Mouse (Mus musculus) forebrain, embryonic 15.5 days (tissue): ENCODE measurements around the gene Cped1. TPM values are rescaled to one million over a fixed set of nuclear protein-coding genes. Genes with fewer than 3 reads are reported as not detected.

Source experiments
- ATAC-seq: fragments of 200-750 bp; cut with Nextera tagmentation; replicated peaks from 2 replicates; pipeline ENCODE4 v1.8.0; 2017; ENCODE audit warnings: mild to moderate bottlenecking, moderate TSS enrichment, moderate library complexity
- H3K27ac ChIP-seq: fragments of 300-500 bp; sonication (generic); replicated peaks from 2 replicates; pipeline ENCODE4 v1.5.1; 2015; ENCODE audit warnings: mild to moderate bottlenecking, inconsistent platforms
- H3K27me3 ChIP-seq: fragments of 300-500 bp; sonication (generic); 2 replicates; pipeline ENCODE4 v1.6.1; 2015; ENCODE audit warnings: inconsistent platforms
- H3K36me3 ChIP-seq: fragments of 300-500 bp; sonication (generic); 2 replicates; pipeline ENCODE4 v1.6.1; 2015; ENCODE audit warnings: mild to moderate bottlenecking, inconsistent platforms
- H3K4me1 ChIP-seq: fragments of 300-500 bp; sonication (generic); 2 replicates; pipeline ENCODE4 v1.6.1; 2015; ENCODE audit warnings: inconsistent platforms
- H3K4me2 ChIP-seq: fragments of 300-500 bp; sonication (generic); replicated peaks from 2 replicates; pipeline ENCODE4 v1.6.1; 2015; ENCODE audit warnings: mild to moderate bottlenecking, inconsistent platforms
- H3K4me3 ChIP-seq: fragments of 300-500 bp; sonication (generic); 2 replicates; pipeline ENCODE4 v1.5.1; 2015; ENCODE audit warnings: mild to moderate bottlenecking, inconsistent platforms
- H3K9ac ChIP-seq: fragments of 300-500 bp; sonication (generic); replicated peaks from 2 replicates; pipeline ENCODE4 v1.6.1; 2015; ENCODE audit warnings: mild to moderate bottlenecking, inconsistent platforms
- H3K9me3 ChIP-seq: fragments of 300-500 bp; sonication (generic); 2 replicates; pipeline ENCODE4 v1.6.1; 2016; ENCODE audit warnings: inconsistent platforms
- WGBS: fragments of 180-500 bp; shearing (Covaris S2); methylation state at CpG from one replicate; pipeline ENCODE4 v1.1.7; 2015; ENCODE audit warnings: mixed read lengths; 5-methylcytosine and 5-hydroxymethylcytosine counted together
- polyA plus RNA-seq: library from polyadenylated mRNA; unstranded; fragments of >200 nt; fragmentation: Nextera tagmentation; extraction: Ambion mirVana; gene quantifications from 2 replicates; pipeline ENCODE4 v1.2.1, GENCODE M21; 2015

Gene Cped1
- polyA plus RNA-seq, 1 experiment from 2014 or later: 3.0 TPM

DNA sequence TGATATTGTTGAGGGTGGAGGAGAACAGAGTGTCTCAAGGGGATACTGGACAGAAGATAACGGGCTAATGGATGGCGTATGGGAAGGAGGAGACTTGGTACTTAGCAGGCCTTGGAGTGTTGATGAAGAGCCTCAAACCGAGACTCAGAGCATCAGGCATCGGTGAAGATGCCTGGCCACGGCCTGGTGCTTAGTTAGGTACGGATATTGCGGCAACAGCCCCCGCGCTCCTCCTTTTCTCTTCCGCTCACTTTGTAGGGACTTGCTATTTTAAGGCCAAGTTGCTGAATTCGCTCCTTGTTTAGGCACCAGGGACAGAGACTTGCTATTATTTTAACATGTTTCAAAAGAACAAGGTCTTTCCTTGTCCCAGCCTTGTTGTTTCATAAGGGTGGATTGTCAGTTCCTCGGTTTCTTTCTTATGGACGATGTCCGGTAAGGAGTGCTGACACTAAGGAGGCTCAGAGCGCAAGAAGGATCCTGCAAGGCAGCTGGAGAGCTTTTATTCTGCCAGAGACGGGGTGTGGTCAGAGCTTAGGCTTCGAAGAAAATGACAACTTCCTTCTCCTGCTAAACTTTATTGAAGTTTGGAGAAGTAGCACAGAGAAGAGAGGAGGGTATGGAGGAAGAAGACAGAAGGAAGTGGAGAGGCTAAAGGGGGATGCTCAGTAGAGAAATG is 16.9 kb downstream of the Cped1 start:
- H3K9ac ChIP-seq: no peak overlapping the region
- H3K27ac ChIP-seq: no peak overlapping the region
- WGBS: 41% methylated on average over 17 of the region's 17 CpGs
- no peaks in the 10 kb centered on the region for H3K4me1 ChIP-seq
- no peaks in the 10 kb centered on the region for H3K27me3 ChIP-seq
- H3K4me2 ChIP-seq: no peak overlapping the region
- no peaks in the 10 kb centered on the region for H3K9me3 ChIP-seq
- no peaks in the 10 kb centered on the region for H3K36me3 ChIP-seq
- ATAC-seq: no peak
- no peak overlapping the region for H3K4me3 ChIP-seq

- Histone ChIP-seq H3K4me1 (no peaks in the 10 kb centered on the region), H3K4me2 (no peak overlapping the region), H3K4me3 (no peak overlapping the region), H3K36me3 (no peaks in the 10 kb centered on the region), H3K27me3 (no peaks in the 10 kb centered on the region), H3K27ac (no peak overlapping the region), H3K9me3 (no peaks in the 10 kb centered on the region), H3K9ac (no peak overlapping the region)
- WGBS: 6% methylated on average over 6 of the region's 6 CpGs
- ATAC-seq: no peak
Observed at GRCm38 (mm10) chr6:22003200-22003587, 17.5 kb downstream of the Cped1 start.

GRCm38 (mm10) chr6:22003959-22004543 is 18.3 kb downstream of the Cped1 start:
- H3K9ac ChIP-seq: no peak overlapping the region
- no peak overlapping the region for H3K4me2 ChIP-seq
- H3K27ac ChIP-seq: no peak overlapping the region
- no peak overlapping the region for H3K4me3 ChIP-seq
- no peaks in the 10 kb centered on the region for H3K4me1 ChIP-seq
- ATAC-seq: no peak
- no peaks in the 10 kb centered on the region for H3K36me3 ChIP-seq
- H3K9me3 ChIP-seq: no peaks in the 10 kb centered on the region
- WGBS: 84% methylated on average over 10 of the region's 10 CpGs
- no peaks in the 10 kb centered on the region for H3K27me3 ChIP-seq

DNA sequence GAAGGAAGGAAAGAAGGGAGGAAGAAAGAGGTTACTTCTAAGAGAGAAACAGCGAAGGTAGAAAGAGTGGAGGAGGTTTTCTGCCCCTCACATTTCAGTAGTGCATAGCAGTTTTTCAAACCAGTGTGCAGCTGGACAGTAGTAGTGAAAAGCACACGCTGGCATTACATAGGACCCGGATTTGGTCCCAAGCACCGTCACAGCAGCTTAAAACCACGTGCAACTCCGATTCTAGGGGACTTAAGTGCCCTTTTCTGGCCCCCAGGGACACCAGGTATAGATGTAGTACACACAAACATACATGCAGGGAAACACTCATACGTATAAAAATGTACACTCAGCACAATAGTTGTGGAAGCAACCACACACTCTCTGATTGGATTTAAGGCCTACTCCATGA is 22.6 kb downstream of the Cped1 start:
- Histone ChIP-seq H3K4me1 (no peaks in the 10 kb centered on the region), H3K27ac (no peak overlapping the region), H3K9ac (no peak overlapping the region), H3K4me2 (no peak overlapping the region), H3K9me3 (no peaks in the 10 kb centered on the region), H3K27me3 (no peaks in the 10 kb centered on the region), H3K4me3 (no peak overlapping the region), H3K36me3 (no peaks in the 10 kb centered on the region)
- ATAC-seq: no peak
- WGBS: 93% methylated on average over 7 of the region's 7 CpGs

GRCm38 (mm10) chr6:22010258-22010657 is 24.5 kb downstream of the Cped1 start:
- Histone ChIP-seq H3K4me2 (no peak overlapping the region), H3K9me3 (no peaks in the 10 kb centered on the region), H3K27ac (no peak overlapping the region), H3K36me3 (no peaks in the 10 kb centered on the region), H3K9ac (no peak overlapping the region), H3K4me1 (no peaks in the 10 kb centered on the region), H3K4me3 (no peak overlapping the region), H3K27me3 (no peaks in the 10 kb centered on the region)
- no peak for ATAC-seq
- 91% methylated on average over 12 of the region's 12 CpGs for WGBS

- no peaks in the 10 kb centered on the region for H3K4me1 ChIP-seq
- no peaks in the 10 kb centered on the region for H3K9me3 ChIP-seq
- H3K4me2 ChIP-seq: no peak overlapping the region
- no peak overlapping the region for H3K27ac ChIP-seq
- no peak overlapping the region for H3K9ac ChIP-seq
- ATAC-seq: no peak
- no peak overlapping the region for H3K4me3 ChIP-seq
- H3K27me3 ChIP-seq: no peaks in the 10 kb centered on the region
- WGBS: 94% methylated on average over 11 of the region's 11 CpGs
- no peaks in the 10 kb centered on the region for H3K36me3 ChIP-seq
Observed at GRCm38 (mm10) chr6:22010761-22011281, 25.1 kb downstream of the Cped1 start.

DNA sequence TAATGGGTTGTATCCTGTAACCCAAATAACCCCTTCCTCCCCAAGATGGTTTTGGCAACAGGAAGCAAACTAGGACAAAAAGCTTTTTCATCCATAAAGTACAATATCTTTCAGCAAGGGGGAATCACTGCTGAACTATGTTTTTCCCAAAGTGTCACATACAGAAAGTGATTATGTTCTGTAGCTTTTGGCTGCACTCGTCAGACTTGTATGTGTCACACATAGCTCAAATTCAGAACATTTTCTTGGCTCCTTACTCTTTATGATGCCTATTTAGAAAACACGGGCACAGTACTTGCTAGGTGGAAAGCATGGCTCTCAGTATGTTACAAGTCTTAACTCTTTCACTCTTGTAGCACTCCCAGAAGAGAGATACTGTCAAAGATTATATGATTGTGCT is 25.8 kb downstream of the Cped1 start:
- no peaks in the 10 kb centered on the region for H3K27me3 ChIP-seq
- H3K4me2 ChIP-seq: no peak overlapping the region
- no peak overlapping the region for H3K4me3 ChIP-seq
- no peaks in the 10 kb centered on the region for H3K9me3 ChIP-seq
- WGBS: 75% methylated on average over 2 of the region's 2 CpGs
- H3K36me3 ChIP-seq: no peaks in the 10 kb centered on the region
- H3K27ac ChIP-seq: no peak overlapping the region
- no peaks in the 10 kb centered on the region for H3K4me1 ChIP-seq
- no peak for ATAC-seq
- no peak overlapping the region for H3K9ac ChIP-seq

DNA sequence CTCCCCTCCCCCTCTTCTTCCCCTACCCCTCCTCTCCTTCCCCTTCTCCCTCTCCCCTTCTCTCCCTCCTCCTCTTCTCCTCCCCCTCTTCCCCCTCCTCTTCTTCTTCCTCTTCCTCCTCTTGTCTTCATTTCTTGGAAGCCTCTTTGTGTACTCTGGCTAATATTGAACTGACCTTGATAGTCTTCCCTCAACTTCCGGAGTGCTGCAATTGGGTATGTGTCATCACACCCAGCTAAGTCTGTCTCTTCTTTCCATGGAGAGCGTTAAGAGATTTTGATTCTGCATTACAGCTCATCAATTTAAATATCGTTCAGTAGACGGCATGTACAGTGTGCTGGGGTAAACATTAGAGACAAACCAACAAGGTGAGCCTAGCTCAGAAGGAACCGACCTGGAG is 26.4 kb downstream of the Cped1 start:
- WGBS: 88% methylated on average over 5 of the region's 5 CpGs
- no peak for ATAC-seq
- no peaks in the 10 kb centered on the region for H3K9me3 ChIP-seq
- H3K27me3 ChIP-seq: no peaks in the 10 kb centered on the region
- H3K27ac ChIP-seq: no peak overlapping the region
- no peak overlapping the region for H3K4me3 ChIP-seq
- H3K36me3 ChIP-seq: no peaks in the 10 kb centered on the region
- H3K4me1 ChIP-seq: no peaks in the 10 kb centered on the region
- H3K4me2 ChIP-seq: no peak overlapping the region
- no peak overlapping the region for H3K9ac ChIP-seq

DNA sequence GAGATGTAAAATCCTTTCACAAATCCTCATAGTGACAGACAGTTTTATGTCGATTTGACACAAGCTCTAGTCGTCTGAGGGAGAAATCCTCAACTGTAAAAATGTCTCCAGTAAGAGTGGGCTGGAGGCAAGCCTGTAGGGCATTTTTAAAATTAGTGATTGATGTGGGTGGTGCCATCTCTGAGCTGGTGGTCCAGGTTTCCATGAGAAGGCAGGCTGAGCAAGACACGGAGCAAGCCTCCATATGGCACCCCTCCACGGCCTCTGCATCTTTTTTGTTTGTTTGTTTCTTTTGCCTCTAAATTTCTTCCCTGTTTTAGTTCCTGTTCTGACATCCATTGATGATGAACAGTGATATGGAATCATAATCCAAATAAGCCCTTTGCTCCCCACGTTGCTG is 26.8 kb downstream of the Cped1 start:
- Histone ChIP-seq H3K4me3 (no peak overlapping the region), H3K4me1 (no peaks in the 10 kb centered on the region), H3K9me3 (no peaks in the 10 kb centered on the region), H3K27ac (no peak overlapping the region), H3K27me3 (no peaks in the 10 kb centered on the region), H3K36me3 (no peaks in the 10 kb centered on the region), H3K9ac (no peak overlapping the region), H3K4me2 (no peak overlapping the region)
- no peak for ATAC-seq
- 81% methylated on average over 5 of the region's 5 CpGs for WGBS

- H3K27ac ChIP-seq: no peak overlapping the region
- no peaks in the 10 kb centered on the region for H3K36me3 ChIP-seq
- H3K9ac ChIP-seq: no peak overlapping the region
- no peak overlapping the region for H3K4me3 ChIP-seq
- H3K4me1 ChIP-seq: no peaks in the 10 kb centered on the region
- H3K27me3 ChIP-seq: no peaks in the 10 kb centered on the region
- no peaks in the 10 kb centered on the region for H3K9me3 ChIP-seq
- 94% methylated on average over 3 of the region's 3 CpGs for WGBS
- no peak overlapping the region for H3K4me2 ChIP-seq
- ATAC-seq: no peak
Observed at GRCm38 (mm10) chr6:22013394-22013793, 27.7 kb downstream of the Cped1 start.

DNA sequence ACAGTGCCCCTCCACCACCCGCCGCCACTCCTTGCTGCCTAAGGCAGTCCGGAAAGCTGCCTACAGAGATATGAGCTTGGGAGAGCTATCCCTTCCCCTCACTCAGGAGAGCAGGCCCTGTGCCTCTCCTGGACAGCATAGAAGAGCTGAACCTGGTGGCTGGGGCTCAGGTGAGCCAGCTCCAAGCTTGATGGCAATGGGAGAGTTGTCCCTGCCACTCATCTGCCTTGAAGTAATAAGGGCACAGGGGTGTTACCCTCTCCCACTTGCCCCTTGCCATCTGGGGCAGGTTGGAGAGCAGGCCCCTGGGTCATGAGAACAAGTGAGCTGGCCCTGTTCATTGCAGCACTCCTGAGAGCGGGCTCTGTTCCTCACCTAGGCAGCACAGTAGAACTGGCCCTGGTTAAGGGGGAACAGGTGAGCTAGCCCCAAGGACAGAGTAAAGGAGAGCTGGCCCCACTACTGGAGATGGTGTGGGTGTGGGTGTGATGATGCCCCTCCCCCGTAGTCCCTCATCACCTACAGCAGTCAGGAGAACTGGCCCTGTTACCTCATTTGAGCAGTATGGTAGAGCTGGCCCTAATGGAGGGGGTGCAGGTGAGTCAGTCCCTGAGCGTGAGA is 28.7 kb downstream of the Cped1 start:
- 97% methylated on average over 6 of the region's 6 CpGs for WGBS
- no peak overlapping the region for H3K4me2 ChIP-seq
- H3K4me3 ChIP-seq: no peak overlapping the region
- ATAC-seq: no peak
- no peaks in the 10 kb centered on the region for H3K9me3 ChIP-seq
- no peaks in the 10 kb centered on the region for H3K36me3 ChIP-seq
- no peak overlapping the region for H3K9ac ChIP-seq
- no peak overlapping the region for H3K27ac ChIP-seq
- no peaks in the 10 kb centered on the region for H3K4me1 ChIP-seq
- H3K27me3 ChIP-seq: no peaks in the 10 kb centered on the region

DNA sequence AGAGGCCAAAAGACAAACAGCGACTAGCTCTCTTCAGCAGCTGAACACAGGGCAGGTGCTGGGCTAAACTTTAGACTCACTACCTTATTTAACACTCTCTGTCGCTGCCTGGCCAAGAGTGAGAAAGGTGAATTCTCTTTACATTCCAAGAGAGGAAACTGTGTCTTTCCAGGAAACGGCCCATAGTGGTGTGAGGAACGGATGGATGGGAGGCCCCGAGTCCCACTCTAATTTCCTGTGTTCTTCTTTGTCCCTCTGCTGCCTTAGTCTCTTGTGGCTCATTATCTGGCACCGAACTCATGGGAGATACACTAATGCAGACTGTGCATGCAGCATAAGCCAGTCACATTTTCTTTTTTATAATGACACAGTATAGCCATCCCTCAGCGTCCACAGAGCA is 31.9 kb downstream of the Cped1 start:
- no peak overlapping the region for H3K9ac ChIP-seq
- no peak overlapping the region for H3K4me2 ChIP-seq
- H3K4me3 ChIP-seq: no peak overlapping the region
- 73% methylated on average over 7 of the region's 7 CpGs for WGBS
- no peak for ATAC-seq
- H3K27me3 ChIP-seq: no peaks in the 10 kb centered on the region
- H3K4me1 ChIP-seq: no peaks in the 10 kb centered on the region
- no peak overlapping the region for H3K27ac ChIP-seq
- H3K9me3 ChIP-seq: no peaks in the 10 kb centered on the region
- no peaks in the 10 kb centered on the region for H3K36me3 ChIP-seq
